Mouse (Mus musculus): ENCODE results near the gene Zfp566. TPM values are rescaled to one million over a fixed set of nuclear protein-coding genes. Genes with fewer than 3 reads are reported as not detected.

The Zfp566 gene
- total and polyA plus RNA-seq, 3 experiments, result 4.9 to 9.1 (median 6.5) TPM

DNA sequence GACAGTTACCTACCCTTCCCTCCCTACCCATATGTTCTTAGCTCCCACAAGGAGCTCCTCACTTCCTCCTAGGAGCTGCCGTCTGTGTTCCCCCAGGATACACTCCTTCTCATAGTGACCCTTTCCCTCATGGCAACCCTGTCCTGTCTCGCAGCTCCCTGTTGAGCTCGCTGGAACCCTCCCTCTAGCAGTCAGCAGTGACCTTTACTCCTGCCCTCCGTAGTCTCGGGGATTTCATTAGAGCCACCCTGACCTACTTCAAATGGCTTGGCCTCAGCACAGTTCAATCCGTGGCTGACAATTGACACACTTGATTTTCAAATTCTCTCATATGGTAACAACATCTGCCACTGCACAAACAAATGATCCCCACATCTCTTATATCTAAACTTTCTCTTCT lies 59.6 kb downstream of the Zfp566 start:
- H3K4me2 ChIP-seq (ENCODE audit: insufficient read depth, low read depth, poor library complexity, severe bottlenecking), result no peak overlapping the region
- no peak overlapping the region for H3K27ac ChIP-seq (ENCODE audit: insufficient read depth, low read depth)
- in situ Hi-C loops (cut with MboI; ENCODE audit: low pct_ligation_motif_present, low pct_unique_long_range_greater_than_20kb, low sequenced_read_pairs), result no loop called here
- no peak overlapping the region for H3K9ac ChIP-seq (ENCODE audit: insufficient read depth, low read depth)
- H3K4me3 ChIP-seq (replicated peaks in 1 of 3; ENCODE audit: low read depth in 2 of 3, low read length in 2 of 3, poor library complexity in 1 of 3), result no peak overlapping the region
- peaks cover 11 to 24% of the 10 kb centered on the region in 2 experiments for H3K36me3 ChIP-seq (replicated peaks in 1 of 2; ENCODE audit: control insufficient read depth in 1 of 2, insufficient read depth in 1 of 2, low read length in 1 of 2)
- no peaks in the 10 kb centered on the region for H3K27me3 ChIP-seq (replicated peaks)
- H3K79me2 ChIP-seq (replicated peaks; ENCODE audit: control insufficient read depth, extremely low read depth, insufficient read depth, poor library complexity, severe bottlenecking), result no peaks in the 10 kb centered on the region
- dilution Hi-C loops (cut with MboI; ENCODE audit: extremely low pct_ligation_motif_present, extremely low pct_unique_long_range_greater_than_20kb, low sequenced_read_pairs), result no loop called here
- no peaks in the 10 kb centered on the region for H3K9me3 ChIP-seq (replicated peaks; ENCODE audit: low read length)
- no peak for DNase-seq (ENCODE audit: extremely low read depth)
- H3K4me1 ChIP-seq (ENCODE audit: control insufficient read depth in 1 of 2, insufficient read depth in 2 of 2), result no peaks in the 10 kb centered on the region
- TF ChIP-seq MXI1 (IDR thresholded peaks at IDR 0.05; ENCODE audit: low read depth, low read length) (no peak), UBTF (IDR thresholded peaks at IDR 0.05; ENCODE audit: low read depth, low read length) (no peak), ZKSCAN1 (IDR thresholded peaks at IDR 0.05; ENCODE audit: borderline replicate concordance, low read depth, low read length) (no peak), TBP (conservative IDR thresholded peaks at IDR 0.05; ENCODE audit: low read depth, low read length) (no peak), BHLHE40 (IDR thresholded peaks at IDR 0.05; ENCODE audit: low read depth, low read length) (no peak), MAX (IDR thresholded peaks at IDR 0.05; ENCODE audit: low read length) (no peak), KAT2A (IDR thresholded peaks at IDR 0.05; ENCODE audit: insufficient replicate concordance, low read length) (no peak), E2F4 (IDR thresholded peaks at IDR 0.05; ENCODE audit: insufficient replicate concordance, low read depth, low read length) (no peak), POLR2A (IDR thresholded peaks at IDR 0.05; ENCODE audit: low read depth, low read length) (no peak), JUND (conservative IDR thresholded peaks at IDR 0.05; ENCODE audit: low read depth, low read length) (no peak), POLR2AphosphoS2 (IDR thresholded peaks at IDR 0.05; ENCODE audit: low read depth, low read length) (no peak), ETS1 (conservative IDR thresholded peaks at IDR 0.05; ENCODE audit: low read depth, low read length) (no peak)

DNA sequence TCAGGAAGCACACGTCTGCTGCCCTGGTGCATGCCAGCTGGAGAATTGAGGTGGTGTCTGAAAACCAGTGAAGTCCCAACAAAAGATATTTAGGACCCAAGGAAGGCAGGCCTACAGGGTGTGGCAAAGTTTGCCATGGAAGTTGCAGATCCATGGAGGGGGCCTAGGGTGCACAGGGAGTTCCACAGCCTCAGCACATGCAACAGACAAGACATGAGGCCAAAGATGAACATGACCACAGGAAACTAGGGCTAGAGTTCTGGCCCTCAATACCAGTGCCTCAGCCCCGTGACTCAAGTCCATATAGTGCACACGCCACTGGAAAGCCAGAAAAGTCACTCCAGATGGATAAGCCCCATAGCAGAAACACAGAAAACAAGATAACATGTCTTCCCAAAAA lies 61.8 kb downstream of the Zfp566 start:
- in situ Hi-C loops (cut with MboI; ENCODE audit: low pct_ligation_motif_present, low pct_unique_long_range_greater_than_20kb, low sequenced_read_pairs), result no loop called here
- Histone ChIP-seq H3K4me3 (replicated peaks in 1 of 3; ENCODE audit: low read depth in 2 of 3, low read length in 2 of 3, poor library complexity in 1 of 3) (no peak overlapping the region), H3K9ac (ENCODE audit: insufficient read depth, low read depth) (no peak overlapping the region), H3K36me3 (replicated peaks in 1 of 2; ENCODE audit: control insufficient read depth in 1 of 2, insufficient read depth in 1 of 2, low read length in 1 of 2) (peaks cover 23 to 43% of the 10 kb centered on the region in 2 experiments), H3K27ac (ENCODE audit: insufficient read depth, low read depth) (no peak overlapping the region), H3K4me2 (ENCODE audit: insufficient read depth, low read depth, poor library complexity, severe bottlenecking) (no peak overlapping the region), H3K79me2 (replicated peaks; ENCODE audit: control insufficient read depth, extremely low read depth, insufficient read depth, poor library complexity, severe bottlenecking) (no peaks in the 10 kb centered on the region), H3K9me3 (replicated peaks; ENCODE audit: low read length) (no peaks in the 10 kb centered on the region), H3K27me3 (replicated peaks) (no peaks in the 10 kb centered on the region), H3K4me1 (ENCODE audit: control insufficient read depth in 1 of 2, insufficient read depth in 2 of 2) (no peaks in the 10 kb centered on the region)
- dilution Hi-C loops (cut with MboI; ENCODE audit: extremely low pct_ligation_motif_present, extremely low pct_unique_long_range_greater_than_20kb, low sequenced_read_pairs), result no loop called here
- no peak for TF ChIP-seq TBP (conservative IDR thresholded peaks at IDR 0.05; ENCODE audit: low read depth, low read length)
- TF ChIP-seq IRF4 (IDR thresholded peaks at IDR 0.05; ENCODE audit: low read depth, low read length), result no peak
- TF ChIP-seq USF1 (IDR thresholded peaks at IDR 0.05; ENCODE audit: low read depth, low read length), result no peak
- TF ChIP-seq RAD21 (IDR thresholded peaks at IDR 0.05; ENCODE audit: low read depth, low read length), result no peak
- no peak for TF ChIP-seq KAT2A (IDR thresholded peaks at IDR 0.05; ENCODE audit: insufficient replicate concordance, low read length)
- TF ChIP-seq POLR2A (IDR thresholded peaks at IDR 0.05; ENCODE audit: low read depth, low read length), result no peak
- TF ChIP-seq SMC3 (IDR thresholded peaks at IDR 0.05; ENCODE audit: low read depth, low read length), result no peak
- no peak for TF ChIP-seq CHD2 (IDR thresholded peaks at IDR 0.05; ENCODE audit: low read length)
- TF ChIP-seq ZMIZ1 (IDR thresholded peaks at IDR 0.05; ENCODE audit: low read depth, low read length), result no peak
- TF ChIP-seq TCF12 (IDR thresholded peaks at IDR 0.05; ENCODE audit: low read depth, low read length), result no peak
- no peak for TF ChIP-seq BHLHE40 (IDR thresholded peaks at IDR 0.05; ENCODE audit: low read depth, low read length)
- TF ChIP-seq EP300 (IDR thresholded peaks at IDR 0.05; ENCODE audit: low read length), result no peak
- no peak for TF ChIP-seq MYC (IDR thresholded peaks at IDR 0.05; ENCODE audit: low read depth, low read length)
- no peak for TF ChIP-seq CHD1 (IDR thresholded peaks at IDR 0.05; ENCODE audit: low read depth, low read length)
- no peak for TF ChIP-seq USF2 (conservative IDR thresholded peaks at IDR 0.05; ENCODE audit: low read depth, low read length)
- TF ChIP-seq ETS1 (conservative IDR thresholded peaks at IDR 0.05; ENCODE audit: low read depth, low read length), result no peak
- no peak for TF ChIP-seq ZC3H11A (IDR thresholded peaks at IDR 0.05; ENCODE audit: low read depth, low read length)
- TF ChIP-seq MAZ (IDR thresholded peaks at IDR 0.05; ENCODE audit: low read depth, low read length), result no peak
- TF ChIP-seq NRF1 (IDR thresholded peaks at IDR 0.05; ENCODE audit: low read depth, low read length), result no peak
- TF ChIP-seq NELFE (IDR thresholded peaks at IDR 0.05; ENCODE audit: low read depth, low read length), result no peak
- DNase-seq (ENCODE audit: extremely low read depth), result no peak

All from CH12.LX (cell line).